17 mouse cellular contexts compared by ENCODE assay signal in the genomic region with DNA sequence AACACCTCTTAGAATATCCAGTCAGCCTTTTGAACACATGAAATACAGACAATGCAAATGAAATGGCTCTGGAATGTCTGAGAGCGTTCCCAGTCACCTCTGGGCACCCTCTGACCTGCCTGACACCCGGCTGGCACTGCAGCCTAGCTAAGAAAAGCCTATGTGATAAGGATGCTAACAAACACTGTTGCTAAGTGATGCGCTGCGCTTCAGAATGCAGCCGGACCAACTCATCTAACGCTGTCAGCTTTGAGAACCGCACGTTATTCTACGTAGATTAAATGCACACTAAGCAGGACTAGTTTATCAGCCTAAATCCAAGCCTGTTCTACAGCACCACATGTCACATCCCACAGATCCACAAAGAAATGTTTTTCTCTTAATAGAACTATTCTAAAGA. TPM values are rescaled to one million over a fixed set of nuclear protein-coding genes. Genes with fewer than 3 reads are reported as not detected.
DNase-seq lines count a peak whose midpoint lies in the region; ATAC-seq and TF ChIP-seq lines count a peak whose summit lies in the region.
"Had no signal": no experiment of that assay in that cellular context is flagged by ENCODE, and none has a peak within 500 bp of the region (broad histone marks: within the 10 kb centered on the region; RNA-seq: fewer than 3 reads in every experiment).

No protein-coding gene starts in this region.

- WGBS in heart, embryonic 10.5 days, result 36% methylated on average over 9 of the region's 9 CpGs

- no peak for DNase-seq in layer of hippocampus, adult 2 months (ENCODE audit: low spot score in 2 of 2)
- no peak for DNase-seq in layer of hippocampus, postnatal 25 days (ENCODE audit: extremely low spot score in 1 of 2, low spot score in 1 of 2)
- peak; percentile 69 for DNase-seq in embryo, embryonic 10 days (ENCODE audit: low spot score)
- peak; percentile 92 for DNase-seq in heart, embryonic 10.5 days (ENCODE audit: low spot score)
- DNase-seq in heart, postnatal 36 days, result peak; percentile 22 to 31
- DNase-seq in spleen, adult 12 weeks (ENCODE audit: low spot score), result no peak
- DNase-seq: adrenal gland, postnatal 10 days; cerebellum, postnatal 14 days; gastrocnemius, postnatal 14 days; kidney, postnatal 14 days; lung, postnatal 36 days; thymus, adult 18-20 months had no signal

- ATAC-seq in granulocyte monocyte progenitor cell, adult 5-6 weeks (replicated peaks; ENCODE audit: poor library complexity, severe bottlenecking), result no peak
- ATAC-seq in monocyte, adult 5-6 weeks (replicated peaks; ENCODE audit: insufficient number of reproducible peaks, low FRiP score, low TSS enrichment, poor library complexity, severe bottlenecking), result no peak
- ATAC-seq: forebrain, embryonic 15.5 days; intestine, embryonic 16.5 days had no signal

- no peaks in the 10 kb centered on the region for H3K27me3 ChIP-seq in heart, embryonic 10.5 days (ENCODE audit: insufficient read depth, poor library complexity, severe bottlenecking)
- H3K27me3 ChIP-seq: forebrain, embryonic 15.5 days had no signal

- intact Hi-C loops in heart, postnatal 36 days (cut with DNase I), result no loop called here

- peaks cover 34% of the 10 kb centered on the region for H3K36me3 ChIP-seq in heart, embryonic 10.5 days

- peaks cover 42% of the 10 kb centered on the region for H3K4me1 ChIP-seq in heart, embryonic 10.5 days
- H3K4me1 ChIP-seq: forebrain, embryonic 15.5 days had no signal

- no peaks in the 10 kb centered on the region for H3K9me3 ChIP-seq in heart, embryonic 10.5 days
- H3K9me3 ChIP-seq: forebrain, embryonic 15.5 days had no signal

- no peak overlapping the region for H3K4me3 ChIP-seq in layer of hippocampus, adult 2 months
- H3K4me3 ChIP-seq in heart, embryonic 10.5 days, result peak overlapping the region; percentile 18; the same call in 1 of the 2 replicates
- H3K4me3 ChIP-seq: forebrain, embryonic 15.5 days; myocyte had no signal

- no peak for TF ChIP-seq CTCF in layer of hippocampus, adult 2 months (conservative IDR thresholded peaks at IDR 0.05)

- peak overlapping the region; percentile 43; the same call in 1 of the 2 replicates for H3K27ac ChIP-seq in layer of hippocampus, adult 2 months
- peak overlapping the region; percentile 62 for H3K27ac ChIP-seq in heart, embryonic 10.5 days
- H3K27ac ChIP-seq: forebrain, embryonic 15.5 days had no signal

RNA-seq across cellular contexts. Expression of a gene that starts 11.9 kb away (rescaled TPM):
- 10 to 100 TPM; 34.4 to 35.1 TPM for total RNA-seq in layer of hippocampus, adult 2 months (2021)
- 10 to 100 TPM; 33.0 to 38.1 TPM for total RNA-seq in layer of hippocampus, postnatal 25 days (2021)
- 66.2 and 67.0 TPM in 2 replicates for polyA plus RNA-seq in heart, embryonic 10.5 days (2016; fragmentation: Nextera tagmentation; extraction: Ambion mirVana)
- 10 to 100 TPM; 50.4 to 56.9 TPM for total RNA-seq in heart, postnatal 36 days (2021)
- total RNA-seq in granulocyte monocyte progenitor cell, adult 5-6 weeks (2014; fragmentation: Nextera tagmentation), result 47.6 and 60.6 TPM in 2 replicates
- total RNA-seq in granulocyte monocyte progenitor cell, adult 5-6 weeks (2017), result 35.9 and 48.9 TPM in 2 replicates
- total RNA-seq in monocyte, adult 5-6 weeks (2017), result 47.2 to 67.5 TPM (median 55.4 TPM) in 3 replicates

RNA-seq across cellular contexts. Expression of a gene that starts 26.1 kb away (rescaled TPM):
- 100 to 1,000 TPM; 254 to 257 TPM for total RNA-seq in layer of hippocampus, adult 2 months (2021)
- 100 to 1,000 TPM; 229 to 240 TPM for total RNA-seq in layer of hippocampus, postnatal 25 days (2021)
- 461 and 523 TPM in 2 replicates for polyA plus RNA-seq in heart, embryonic 10.5 days (2016; fragmentation: Nextera tagmentation; extraction: Ambion mirVana)
- total RNA-seq in heart, postnatal 36 days (2021), result 100 to 1,000 TPM; 372 to 402 TPM
- 413 and 488 TPM in 2 replicates for total RNA-seq in granulocyte monocyte progenitor cell, adult 5-6 weeks (2014; fragmentation: Nextera tagmentation)
- total RNA-seq in granulocyte monocyte progenitor cell, adult 5-6 weeks (2017), result 457 and 710 TPM in 2 replicates
- 588 to 777 TPM (median 773 TPM) in 3 replicates for total RNA-seq in monocyte, adult 5-6 weeks (2017)

Comparison
In these comparisons a context has a peak if more than half of its experiments do, and no peak if none do; other contexts are left out.
1. DNase-seq: peak in embryo, embryonic 10 days (single experiment), heart, embryonic 10.5 days (single experiment) and heart, postnatal 36 days (2 of 2); none in layer of hippocampus, adult 2 months (0 of 2), layer of hippocampus, postnatal 25 days (0 of 2) and spleen, adult 12 weeks (single experiment).